Mouse (Mus musculus): ENCODE results near the gene Chst11.

GRCm38 (mm10) chr10:83022616-83023015 is 37.3 kb downstream of the Chst11 start:
- TF ChIP-seq CTCF (IDR thresholded peaks at IDR 0.05; ENCODE audit: low read depth, low read length) (no peak), POLR2A (IDR thresholded peaks at IDR 0.05; ENCODE audit: extremely low read depth, insufficient read depth, low read length) (no peak)

Data from liver, adult 2 months (tissue).